Mouse (Mus musculus) embryo, embryonic 10 days (tissue): ENCODE measurements at regions not wholly inside any gene's neighbourhood (a gene's known extent, or its start where the extent isn't known, plus 50 kb on each side); places are given as distances from the start of the nearest gene placed in this dataset.

ENCODE experiments used
- DNase-seq: peaks from one replicate; pipeline ENCODE4 v3.0.0-alpha.2; 2015; ENCODE audit warnings: low spot score

DNA sequence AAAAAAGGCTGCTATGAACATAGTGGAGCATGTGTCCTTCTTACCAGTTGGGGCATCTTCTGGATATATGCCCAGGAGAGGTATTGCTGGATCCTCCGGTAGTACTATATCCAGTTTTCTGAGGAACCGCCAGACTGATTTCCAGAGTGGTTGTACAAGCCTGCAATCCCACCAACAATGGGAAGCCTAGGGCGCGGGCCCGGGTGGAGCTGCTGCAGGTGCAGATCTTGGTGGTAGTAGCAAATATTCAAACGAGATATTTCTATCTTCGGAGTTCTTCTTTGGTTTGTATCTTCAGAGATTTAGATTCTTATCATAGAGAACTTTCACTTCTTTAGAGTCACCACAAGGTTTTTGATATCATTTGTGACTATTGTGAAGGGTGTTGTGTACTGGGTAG is 52.7 kb upstream of the Btbd35f27 start:
- DNase-seq = peak; percentile 3
